Mouse (Mus musculus) liver, embryonic 11.5 days (tissue): ENCODE measurements at regions not wholly inside any gene's neighbourhood (a gene's known extent, or its start where the extent isn't known, plus 50 kb on each side); places are given as distances from the start of the nearest gene placed in this dataset.

Experiments used
- ATAC-seq: fragments of 200-750 bp; cut with Nextera tagmentation; replicated peaks from 2 replicates; pipeline ENCODE4 v1.8.0; 2017; ENCODE audit warnings: moderate number of reproducible peaks, mild to moderate bottlenecking, moderate TSS enrichment, moderate library complexity; ENCODE audit not compliant: low FRiP score
- DNase-seq: peaks from one replicate; pipeline ENCODE4 v3.0.0-alpha.2; 2017; ENCODE audit warnings: low spot score
- H3K27ac ChIP-seq: fragments of 300-500 bp; sonication (generic); 2 replicates; pipeline ENCODE4 v1.5.1; 2014; ENCODE audit warnings: mild to moderate bottlenecking, low read depth, low read length, control low read depth
- H3K27me3 ChIP-seq: fragments of 300-500 bp; sonication (generic); replicated peaks from 2 replicates; pipeline ENCODE4 v1.6.1; 2014; ENCODE audit warnings: low read length, mixed read lengths; ENCODE audit not compliant: control insufficient read depth, insufficient read depth
- H3K36me3 ChIP-seq: fragments of 300-500 bp; sonication (generic); 2 replicates; pipeline ENCODE4 v1.6.1; 2014; ENCODE audit warnings: mild to moderate bottlenecking, low read length, moderate library complexity, mixed read lengths; ENCODE audit not compliant: control insufficient read depth, insufficient read depth
- H3K4me1 ChIP-seq: fragments of 300-500 bp; sonication (generic); replicated peaks from 2 replicates; pipeline ENCODE4 v1.6.1; 2014; ENCODE audit warnings: low read length, mixed read lengths; ENCODE audit not compliant: control insufficient read depth, insufficient read depth
- H3K4me2 ChIP-seq: fragments of 300-500 bp; sonication (generic); 2 replicates; pipeline ENCODE4 v1.6.1; 2014; ENCODE audit warnings: mild to moderate bottlenecking, control low read depth, moderate library complexity
- H3K4me3 ChIP-seq: fragments of 300-500 bp; sonication (generic); 2 replicates; pipeline ENCODE4 v1.5.1; 2014; ENCODE audit warnings: low read depth, low read length, control low read depth
- H3K9ac ChIP-seq: fragments of 300-500 bp; sonication (generic); 2 replicates; pipeline ENCODE4 v1.6.1; 2014; ENCODE audit warnings: low read depth, low read length, control low read depth
- H3K9me3 ChIP-seq: fragments of 300-500 bp; sonication (generic); 2 replicates; pipeline ENCODE4 v1.6.1; 2016; ENCODE audit warnings: low read length, inconsistent platforms, mixed read lengths; ENCODE audit not compliant: control insufficient read depth
- WGBS: fragments of 180-500 bp; shearing (Covaris S2); extraction: QIAGEN DNeasy Blood & Tissue Kit; methylation state at CpG from one replicate; pipeline ENCODE4 v1.1.7; 2014; 5-methylcytosine and 5-hydroxymethylcytosine counted together

- WGBS: 88% methylated on average over 8 of the region's 8 CpGs
- ATAC-seq: no peak
- H3K27me3 ChIP-seq: no peaks in the 10 kb centered on the region
- H3K9me3 ChIP-seq: no peaks in the 10 kb centered on the region
- no peak for DNase-seq
- no peaks in the 10 kb centered on the region for H3K4me1 ChIP-seq
- H3K9ac ChIP-seq: no peak overlapping the region
- H3K4me2 ChIP-seq: no peak overlapping the region
- no peak overlapping the region for H3K27ac ChIP-seq
- H3K4me3 ChIP-seq: no peak overlapping the region
- H3K36me3 ChIP-seq: no peaks in the 10 kb centered on the region
Observed at GRCm38 (mm10) chr2:57424879-57425278, 187.4 kb downstream of the Gpd2 start.

DNA sequence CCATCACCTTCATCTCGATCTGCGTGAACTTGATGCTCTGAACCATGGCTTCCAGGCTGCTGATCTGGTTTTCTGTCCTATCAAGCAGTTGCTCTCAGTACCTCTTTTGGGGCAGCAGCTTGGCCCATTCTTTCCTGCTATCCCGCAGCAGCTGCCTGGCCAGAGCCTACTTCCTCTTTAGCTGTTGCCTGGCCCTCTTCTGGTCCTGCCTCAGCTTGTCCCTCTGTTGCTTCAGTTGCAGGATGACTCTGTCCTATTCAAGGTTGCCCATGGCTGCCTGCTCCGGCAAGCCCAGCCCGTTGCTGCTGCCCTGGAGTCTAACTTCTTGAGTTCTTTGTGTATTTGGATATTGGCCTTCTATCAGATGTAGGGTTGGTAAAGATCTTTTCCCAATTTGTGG, 188.0 kb downstream of the Gpd2 start:
- DNase-seq: no peak
- Histone ChIP-seq H3K9me3 (no peaks in the 10 kb centered on the region), H3K27me3 (no peaks in the 10 kb centered on the region), H3K4me3 (no peak overlapping the region), H3K36me3 (no peaks in the 10 kb centered on the region), H3K4me2 (no peak overlapping the region), H3K4me1 (no peaks in the 10 kb centered on the region), H3K9ac (no peak overlapping the region), H3K27ac (no peak overlapping the region)
- no peak for ATAC-seq
- 75% methylated on average over 5 of the region's 5 CpGs for whole genome bisulfite sequencing

DNA sequence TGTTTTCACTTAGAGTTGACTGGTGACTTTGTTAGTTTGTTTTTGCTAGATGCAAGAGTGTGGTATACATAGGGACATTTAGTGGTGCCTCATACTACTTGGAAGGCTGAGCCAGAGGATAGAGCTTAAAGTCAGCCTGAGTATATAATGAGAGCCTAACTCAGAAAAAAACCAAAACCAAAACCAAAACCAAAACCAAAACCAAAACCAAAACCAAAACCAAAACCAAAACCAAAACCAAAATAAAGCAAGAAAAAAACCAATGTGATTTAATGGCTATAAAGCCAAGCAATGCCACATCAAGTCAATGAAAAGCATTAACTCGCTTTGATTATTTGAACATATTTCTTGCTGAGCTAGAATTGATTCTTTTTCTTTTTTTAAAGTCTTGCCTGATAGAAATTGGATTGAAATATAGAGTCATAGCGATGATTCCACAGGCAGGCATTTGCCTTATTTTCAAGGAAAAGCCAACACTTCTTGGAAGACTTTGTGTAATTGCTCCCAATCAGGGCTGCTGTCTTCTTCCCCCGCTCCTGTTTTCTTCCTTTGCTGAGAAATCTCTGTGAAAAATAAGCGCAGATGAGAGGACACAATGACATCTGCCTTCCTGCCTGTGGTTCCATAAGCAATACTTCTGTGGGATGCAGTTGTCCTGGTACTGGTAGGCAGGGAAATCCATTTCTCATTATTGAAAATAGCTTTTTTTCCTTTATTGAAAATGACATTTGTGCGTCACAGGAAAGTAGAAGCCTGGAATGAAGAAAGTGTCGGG, 213.7 kb downstream of the Gpd2 start:
- Histone ChIP-seq H3K9ac (no peak overlapping the region), H3K4me1 (no peaks in the 10 kb centered on the region), H3K27me3 (no peaks in the 10 kb centered on the region), H3K4me3 (no peak overlapping the region), H3K9me3 (no peaks in the 10 kb centered on the region), H3K36me3 (no peaks in the 10 kb centered on the region), H3K4me2 (no peak overlapping the region), H3K27ac (no peak overlapping the region)
- 87% methylated on average over 6 of the region's 6 CpGs for WGBS
- no peak for DNase-seq
- ATAC-seq: no peak

DNA sequence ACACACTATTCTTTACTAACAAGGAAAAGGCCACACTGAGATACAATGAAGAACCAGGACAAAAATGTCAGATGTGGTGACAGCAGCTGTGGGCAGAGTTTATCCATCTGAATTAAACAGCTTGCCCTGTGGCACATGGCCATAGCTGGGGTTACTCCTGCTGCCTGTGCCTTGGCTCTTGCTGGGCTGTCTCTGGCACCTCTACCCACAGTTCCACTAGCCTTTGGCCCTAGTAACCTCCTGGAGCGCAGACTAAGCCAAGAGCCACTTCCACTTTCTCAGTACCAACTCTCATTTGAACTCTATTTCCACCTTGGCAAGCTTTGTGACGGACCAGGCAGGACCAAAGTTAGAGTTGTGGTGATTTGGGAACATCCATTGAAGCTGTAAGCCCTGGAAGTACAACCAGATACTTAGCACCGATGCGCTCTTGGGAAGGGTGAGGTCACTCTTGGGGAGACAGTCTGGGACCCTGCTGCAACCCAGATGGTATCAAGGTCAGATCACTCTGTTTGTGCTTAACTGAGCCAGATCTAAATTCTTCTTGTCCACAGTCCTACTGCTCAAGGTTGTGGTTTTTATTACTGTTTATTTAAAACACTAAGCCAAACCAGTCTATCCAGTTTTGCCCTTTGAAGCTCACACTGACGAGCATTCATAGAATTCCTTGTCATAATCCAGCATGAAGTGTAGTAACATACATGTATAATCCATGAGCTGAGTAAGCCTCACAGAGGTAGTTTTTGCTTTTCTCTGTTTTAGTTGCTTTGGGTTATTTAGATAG, 216.7 kb downstream of the Gpd2 start:
- ATAC-seq (no peak), DNase-seq (no peak)
- Histone ChIP-seq H3K9me3 (no peaks in the 10 kb centered on the region), H3K27ac (no peak overlapping the region), H3K36me3 (no peaks in the 10 kb centered on the region), H3K27me3 (no peaks in the 10 kb centered on the region), H3K4me1 (no peaks in the 10 kb centered on the region), H3K4me2 (no peak overlapping the region), H3K4me3 (no peak overlapping the region), H3K9ac (no peak overlapping the region)
- WGBS: 80% methylated on average over 5 of the region's 5 CpGs

GRCm38 (mm10) chr2:57459901-57460300, 222.5 kb downstream of the Gpd2 start:
- 81% methylated on average over 2 of the region's 2 CpGs for WGBS
- DNase-seq: no peak
- Histone ChIP-seq H3K4me3 (no peak overlapping the region), H3K9ac (no peak overlapping the region), H3K4me2 (no peak overlapping the region), H3K4me1 (no peaks in the 10 kb centered on the region), H3K9me3 (no peaks in the 10 kb centered on the region), H3K27me3 (no peaks in the 10 kb centered on the region), H3K27ac (no peak overlapping the region), H3K36me3 (no peaks in the 10 kb centered on the region)
- no peak for ATAC-seq

DNA sequence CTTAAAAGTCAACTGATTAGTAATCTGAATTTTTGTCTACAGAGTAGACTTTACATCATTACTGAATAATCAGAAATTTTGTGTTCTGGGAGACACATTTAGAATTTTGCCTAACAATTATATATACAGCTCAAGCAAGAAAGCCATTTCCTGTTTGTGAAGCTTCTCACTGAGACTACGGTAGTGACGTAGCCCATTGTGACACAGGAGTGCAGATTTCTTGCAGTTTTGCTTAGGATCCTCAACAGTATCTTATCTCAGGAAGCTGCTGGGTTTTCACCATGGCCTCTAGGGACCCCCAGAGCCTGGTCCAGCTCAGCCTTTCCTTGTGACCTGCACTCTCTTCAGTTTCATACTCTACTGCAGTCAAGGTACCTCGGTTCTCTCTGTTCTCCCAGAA, 236.4 kb downstream of the Gpd2 start:
- Histone ChIP-seq H3K4me2 (no peak overlapping the region), H3K4me3 (no peak overlapping the region), H3K9ac (no peak overlapping the region), H3K27ac (no peak overlapping the region), H3K4me1 (no peaks in the 10 kb centered on the region), H3K9me3 (no peaks in the 10 kb centered on the region), H3K36me3 (no peaks in the 10 kb centered on the region), H3K27me3 (no peaks in the 10 kb centered on the region)
- DNase-seq (no peak), ATAC-seq (no peak; the same call in 1 of the 2 replicates)
- WGBS: 59% methylated on average over 3 of the region's 3 CpGs

DNA sequence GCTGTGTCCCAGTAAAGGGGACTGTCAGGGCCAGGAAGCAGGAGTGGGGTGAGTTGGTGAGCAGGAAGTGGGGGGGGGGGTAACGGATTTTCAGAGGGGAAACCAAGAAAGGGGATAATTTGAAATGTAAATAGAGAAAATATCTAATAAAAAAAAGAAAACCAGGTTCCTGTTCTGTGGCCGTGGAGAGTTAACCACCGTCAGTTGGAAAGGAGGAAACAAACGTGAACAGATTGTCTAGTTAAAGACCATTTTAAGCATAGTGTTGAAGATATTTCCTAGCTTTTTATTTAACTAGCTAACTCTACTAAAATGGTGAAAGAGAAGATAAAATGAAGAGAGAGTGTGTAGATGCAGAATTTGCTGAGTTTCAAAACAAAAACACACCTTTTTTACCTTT, 254.7 kb downstream of the Gpd2 start:
- H3K36me3 ChIP-seq: no peaks in the 10 kb centered on the region
- no peaks in the 10 kb centered on the region for H3K4me1 ChIP-seq
- 47% methylated on average over 4 of the region's 4 CpGs for WGBS
- H3K9ac ChIP-seq: no peak overlapping the region
- H3K4me2 ChIP-seq: no peak overlapping the region
- ATAC-seq (no peak), DNase-seq (no peak)
- no peaks in the 10 kb centered on the region for H3K9me3 ChIP-seq
- no peak overlapping the region for H3K4me3 ChIP-seq
- H3K27ac ChIP-seq: no peak overlapping the region
- H3K27me3 ChIP-seq: no peaks in the 10 kb centered on the region

GRCm38 (mm10) chr2:57492914-57493621, 255.6 kb downstream of the Gpd2 start:
- 77% methylated on average over 6 of the region's 6 CpGs for WGBS
- ATAC-seq: no peak
- Histone ChIP-seq H3K27me3 (no peaks in the 10 kb centered on the region), H3K36me3 (no peaks in the 10 kb centered on the region), H3K9me3 (no peaks in the 10 kb centered on the region), H3K4me3 (no peak overlapping the region), H3K9ac (no peak overlapping the region), H3K4me2 (no peak overlapping the region), H3K27ac (no peak overlapping the region), H3K4me1 (no peaks in the 10 kb centered on the region)
- no peak for DNase-seq
